Mouse (Mus musculus): ENCODE measurements at regions not wholly inside any gene's neighbourhood (a gene's known extent, or its start where the extent isn't known, plus 50 kb on each side); places are given as distances from the start of the nearest gene placed in this dataset.

DNA sequence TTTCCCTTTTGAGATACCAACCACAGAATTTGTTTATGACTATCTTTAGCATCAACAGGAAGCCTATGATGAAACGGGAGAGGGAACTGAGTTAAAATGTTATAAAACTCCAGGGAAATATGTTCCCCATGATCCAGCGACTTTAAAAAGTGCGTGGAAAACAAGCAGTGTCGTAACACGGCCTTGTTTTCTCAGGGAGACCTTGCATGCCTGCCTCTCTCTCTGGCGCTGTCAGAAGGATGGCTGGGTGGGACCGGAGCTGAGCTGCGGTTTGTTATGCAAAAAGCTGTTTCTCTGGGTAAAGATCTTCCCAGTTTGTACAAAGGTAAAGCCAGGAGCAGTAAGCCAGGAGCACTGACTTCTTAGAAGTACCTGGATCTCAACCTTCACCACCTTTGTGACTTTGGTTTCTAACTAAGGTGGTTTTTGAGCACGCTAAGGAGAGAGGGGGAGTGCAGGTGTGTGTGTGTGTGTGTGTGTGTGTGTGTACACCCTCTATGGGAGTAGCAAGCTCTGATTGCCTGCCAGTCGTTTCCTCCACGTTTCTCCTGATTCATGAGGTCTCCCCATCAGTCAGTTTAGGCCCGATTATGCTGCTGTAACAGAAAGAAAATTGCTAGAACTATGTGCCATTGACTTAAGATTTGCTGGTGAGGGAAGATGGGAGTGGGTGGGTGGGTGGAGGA is 107.3 kb upstream of the Rap1b start:
- 27% methylated on average over 12 of the region's 12 CpGs for WGBS
- H3K9ac ChIP-seq (ENCODE audit: low read length): no peak overlapping the region
- no peaks in the 10 kb centered on the region for H3K27me3 ChIP-seq (ENCODE audit: control insufficient read depth, insufficient read depth, low read depth, low read length)
- H3K36me3 ChIP-seq (ENCODE audit: control insufficient read depth, insufficient read depth, low read length): no peaks in the 10 kb centered on the region
- H3K27ac ChIP-seq (ENCODE audit: low read length): no peak overlapping the region
- H3K9me3 ChIP-seq (ENCODE audit: control insufficient read depth, low read length): no peaks in the 10 kb centered on the region
- H3K4me3 ChIP-seq (ENCODE audit: low read length): no peak overlapping the region
- no peaks in the 10 kb centered on the region for H3K4me1 ChIP-seq (replicated peaks; ENCODE audit: control insufficient read depth, insufficient read depth, low read length)
- no peak overlapping the region for H3K4me2 ChIP-seq (ENCODE audit: low read depth, low read length)
- no peak for ATAC-seq (ENCODE audit: low read depth)

DNA sequence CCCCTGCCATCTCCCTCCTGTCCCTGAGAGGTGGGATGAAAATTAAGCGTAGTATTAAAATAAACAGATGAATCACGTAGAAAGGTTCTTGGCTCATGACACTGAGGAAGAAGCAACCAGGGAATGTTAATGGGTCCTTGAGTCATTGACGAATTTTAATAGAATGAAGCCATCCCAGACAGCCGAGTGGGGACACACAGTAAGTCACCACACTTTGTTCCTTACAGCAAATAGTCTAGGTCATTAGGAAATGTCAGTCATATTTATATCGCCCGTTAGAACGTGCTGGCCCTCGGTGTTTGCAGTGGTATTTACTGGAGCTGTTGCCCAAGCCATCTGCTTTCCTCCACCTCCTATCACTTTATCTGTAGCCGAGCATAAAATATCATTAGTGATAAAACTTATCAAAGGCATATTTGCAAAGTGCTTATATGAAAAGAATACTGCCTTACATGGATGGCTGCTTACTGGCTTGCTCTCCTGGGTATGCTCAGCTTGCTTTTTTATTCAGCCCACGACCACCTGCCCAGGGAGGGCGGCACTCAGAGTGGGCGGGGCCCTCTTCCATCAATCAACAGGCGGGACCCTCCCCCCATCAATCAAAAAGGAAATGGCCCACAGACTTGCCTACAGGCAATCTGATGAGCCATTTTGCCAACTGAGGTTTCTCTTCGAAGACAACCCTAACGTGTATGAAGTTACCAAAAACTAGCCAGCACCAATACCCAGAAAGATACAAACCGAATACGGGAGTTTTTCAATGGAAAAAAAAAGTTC is 110.5 kb upstream of the Rap1b start:
- H3K27ac ChIP-seq (ENCODE audit: low read length): no peak overlapping the region
- no peaks in the 10 kb centered on the region for H3K27me3 ChIP-seq (ENCODE audit: control insufficient read depth, insufficient read depth, low read depth, low read length)
- H3K4me2 ChIP-seq (ENCODE audit: low read depth, low read length): no peak overlapping the region
- no peak overlapping the region for H3K9ac ChIP-seq (ENCODE audit: low read length)
- WGBS: 60% methylated on average over 17 of the region's 17 CpGs
- no peaks in the 10 kb centered on the region for H3K4me1 ChIP-seq (replicated peaks; ENCODE audit: control insufficient read depth, insufficient read depth, low read length)
- H3K9me3 ChIP-seq (ENCODE audit: control insufficient read depth, low read length): no peaks in the 10 kb centered on the region
- ATAC-seq (ENCODE audit: low read depth): no peak
- H3K36me3 ChIP-seq (ENCODE audit: control insufficient read depth, insufficient read depth, low read length): no peaks in the 10 kb centered on the region
- H3K4me3 ChIP-seq (ENCODE audit: low read length): no peak overlapping the region

DNA sequence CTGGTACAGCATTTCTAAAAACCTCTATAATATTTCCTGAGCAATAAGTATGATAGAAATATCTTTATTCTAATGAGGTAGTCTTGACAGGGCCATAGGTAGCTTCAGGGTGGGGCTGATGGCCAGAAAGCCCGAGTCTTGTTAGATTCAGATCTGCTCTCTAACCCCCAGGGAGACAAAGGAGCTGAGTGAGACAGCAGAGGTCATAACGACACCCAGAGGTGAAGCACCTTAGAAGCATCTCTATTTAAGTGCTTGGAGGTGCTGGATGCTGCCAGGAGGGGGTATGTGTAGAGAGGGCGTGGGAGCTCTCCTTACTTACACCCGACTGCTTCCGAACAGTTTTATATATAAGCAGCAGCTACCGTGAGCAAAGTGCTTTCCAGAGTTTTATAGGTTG is 128.9 kb upstream of the Rap1b start:
- Histone ChIP-seq H3K27ac (ENCODE audit: low read length) (no peak overlapping the region), H3K36me3 (ENCODE audit: control insufficient read depth, insufficient read depth, low read length) (no peaks in the 10 kb centered on the region), H3K9me3 (ENCODE audit: control insufficient read depth, low read length) (no peaks in the 10 kb centered on the region), H3K4me2 (ENCODE audit: low read depth, low read length) (no peak overlapping the region), H3K27me3 (ENCODE audit: control insufficient read depth, insufficient read depth, low read depth, low read length) (no peaks in the 10 kb centered on the region), H3K4me1 (replicated peaks; ENCODE audit: control insufficient read depth, insufficient read depth, low read length) (no peaks in the 10 kb centered on the region), H3K9ac (ENCODE audit: low read length) (no peak overlapping the region), H3K4me3 (ENCODE audit: low read length) (no peak overlapping the region)
- ATAC-seq (ENCODE audit: low read depth): no peak
- 56% methylated on average over 6 of the region's 6 CpGs for WGBS

DNA sequence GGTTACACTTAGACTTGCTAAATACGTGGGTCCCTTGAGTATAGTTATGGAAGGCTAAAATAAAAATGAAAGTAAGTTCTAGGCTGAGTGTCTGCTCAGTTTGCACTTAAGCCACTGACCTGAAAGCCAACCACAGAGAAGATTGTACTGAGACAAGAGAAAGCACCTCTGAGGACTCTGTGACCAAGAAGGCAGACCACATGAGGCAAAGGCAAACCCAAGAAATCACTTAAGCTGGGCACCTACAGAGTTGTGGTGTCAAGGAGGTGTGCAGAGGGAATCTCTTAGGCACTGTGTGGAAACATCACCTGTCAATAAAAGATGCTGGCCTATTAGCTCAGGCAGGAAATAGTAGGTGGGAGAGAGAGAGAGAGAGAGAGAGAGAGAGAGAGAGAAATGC is 129.6 kb upstream of the Rap1b start:
- no peak overlapping the region for H3K4me3 ChIP-seq (ENCODE audit: low read length)
- no peak overlapping the region for H3K27ac ChIP-seq (ENCODE audit: low read length)
- H3K9ac ChIP-seq (ENCODE audit: low read length): no peak overlapping the region
- no peaks in the 10 kb centered on the region for H3K27me3 ChIP-seq (ENCODE audit: control insufficient read depth, insufficient read depth, low read depth, low read length)
- no peaks in the 10 kb centered on the region for H3K9me3 ChIP-seq (ENCODE audit: control insufficient read depth, low read length)
- H3K4me1 ChIP-seq (replicated peaks; ENCODE audit: control insufficient read depth, insufficient read depth, low read length): no peaks in the 10 kb centered on the region
- H3K36me3 ChIP-seq (ENCODE audit: control insufficient read depth, insufficient read depth, low read length): no peaks in the 10 kb centered on the region
- no peak for ATAC-seq (ENCODE audit: low read depth)
- no peak overlapping the region for H3K4me2 ChIP-seq (ENCODE audit: low read depth, low read length)
- 79% methylated on average over 1 of the region's 1 CpGs for WGBS

DNA sequence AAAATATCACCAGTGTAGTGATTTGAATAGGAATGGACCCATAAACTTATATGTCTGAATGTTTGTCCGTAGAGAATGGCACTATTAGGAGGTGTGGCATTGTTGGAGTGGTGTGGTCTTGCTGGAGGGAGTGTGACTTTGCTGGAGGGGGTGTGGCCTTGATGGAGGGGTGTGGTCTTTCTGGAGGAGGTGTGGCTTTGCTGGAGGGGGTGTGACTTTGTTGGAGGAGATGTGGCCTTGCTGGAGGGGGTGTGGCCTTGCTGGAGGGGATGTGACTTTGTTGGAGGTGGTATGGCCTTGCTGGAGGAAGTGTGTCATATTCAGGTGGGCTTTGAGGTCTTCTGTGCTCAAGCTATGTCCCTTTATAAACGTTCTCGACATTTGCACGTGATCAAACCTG is 133.3 kb upstream of the Rap1b start:
- WGBS: 91% methylated on average over 4 of the region's 4 CpGs
- Histone ChIP-seq H3K4me3 (ENCODE audit: low read length) (no peak overlapping the region), H3K4me1 (replicated peaks; ENCODE audit: control insufficient read depth, insufficient read depth, low read length) (peaks cover 7% of the 10 kb centered on the region; the same call in 1 of the 2 replicates), H3K9me3 (ENCODE audit: control insufficient read depth, low read length) (no peaks in the 10 kb centered on the region), H3K27me3 (ENCODE audit: control insufficient read depth, insufficient read depth, low read depth, low read length) (no peaks in the 10 kb centered on the region), H3K27ac (ENCODE audit: low read length) (no peak overlapping the region), H3K9ac (ENCODE audit: low read length) (no peak overlapping the region), H3K36me3 (ENCODE audit: control insufficient read depth, insufficient read depth, low read length) (no peaks in the 10 kb centered on the region), H3K4me2 (ENCODE audit: low read depth, low read length) (no peak overlapping the region)
- ATAC-seq (ENCODE audit: low read depth): no peak

DNA sequence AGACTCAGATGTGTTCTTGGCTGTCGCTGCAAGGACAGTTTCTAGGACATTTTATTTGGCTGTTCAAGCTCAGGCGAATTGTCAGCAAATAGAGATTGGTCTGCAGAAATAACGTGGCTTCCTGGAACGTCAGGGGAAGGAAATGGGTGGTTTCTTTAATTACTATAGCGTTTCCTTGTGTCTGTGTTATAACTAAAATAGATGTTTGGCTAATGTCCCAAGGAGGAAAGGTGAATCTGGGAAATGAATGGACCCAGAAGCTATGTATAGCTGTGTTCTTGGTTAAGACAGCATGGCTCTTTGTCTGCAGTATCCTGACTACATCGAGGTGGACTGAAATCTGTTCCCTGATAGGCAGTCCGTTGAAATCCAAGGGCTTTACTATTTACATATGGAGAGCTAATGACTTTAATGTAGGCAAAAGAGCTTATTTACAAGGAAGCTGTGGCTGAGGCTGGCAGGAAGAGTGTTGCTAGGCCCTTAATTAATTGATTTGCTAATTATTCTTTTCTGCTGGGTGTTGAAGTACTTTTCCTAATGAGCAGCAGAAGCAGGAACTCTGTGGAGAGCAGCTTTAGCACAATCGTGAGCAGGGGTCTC is 136.9 kb upstream of the Rap1b start:
- Histone ChIP-seq H3K27ac (ENCODE audit: low read length) (peak overlapping the region; percentile 81), H3K4me1 (replicated peaks; ENCODE audit: control insufficient read depth, insufficient read depth, low read length) (peaks cover 7% of the 10 kb centered on the region; the same call in 1 of the 2 replicates), H3K9me3 (ENCODE audit: control insufficient read depth, low read length) (no peaks in the 10 kb centered on the region), H3K36me3 (ENCODE audit: control insufficient read depth, insufficient read depth, low read length) (no peaks in the 10 kb centered on the region), H3K4me3 (ENCODE audit: low read length) (no peak overlapping the region), H3K4me2 (ENCODE audit: low read depth, low read length) (peak overlapping the region; percentile 12; the same call in 1 of the 2 replicates), H3K9ac (ENCODE audit: low read length) (no peak overlapping the region), H3K27me3 (ENCODE audit: control insufficient read depth, insufficient read depth, low read depth, low read length) (no peaks in the 10 kb centered on the region)
- peak; percentile 71; the same call in 1 of the 2 replicates for ATAC-seq (ENCODE audit: low read depth)
- 18% methylated on average over 8 of the region's 8 CpGs for WGBS

DNA sequence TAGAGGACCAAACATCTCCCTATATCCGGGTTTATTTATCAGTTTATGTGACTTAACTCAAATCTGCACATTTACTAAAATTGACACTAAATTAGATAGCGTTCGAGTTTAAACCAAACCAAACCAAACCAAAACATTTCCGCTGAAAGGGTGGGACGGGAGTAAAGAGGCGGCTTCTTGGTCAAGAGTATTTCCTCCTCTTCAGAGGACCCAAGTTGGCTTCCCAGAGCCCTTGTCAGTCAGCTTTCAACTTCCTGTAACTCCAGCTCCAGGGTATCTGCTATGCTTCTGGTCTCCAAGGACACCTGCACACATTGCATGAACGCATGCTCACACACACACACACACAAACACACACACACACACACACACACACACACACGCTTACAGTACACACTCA is 137.4 kb upstream of the Rap1b start:
- no peak overlapping the region for H3K9ac ChIP-seq (ENCODE audit: low read length)
- peaks cover 11% of the 10 kb centered on the region; the same call in 1 of the 2 replicates for H3K4me1 ChIP-seq (replicated peaks; ENCODE audit: control insufficient read depth, insufficient read depth, low read length)
- WGBS: 65% methylated on average over 8 of the region's 8 CpGs
- no peaks in the 10 kb centered on the region for H3K9me3 ChIP-seq (ENCODE audit: control insufficient read depth, low read length)
- peak overlapping the region; percentile 81 for H3K27ac ChIP-seq (ENCODE audit: low read length)
- ATAC-seq (ENCODE audit: low read depth): 0 out of 2 replicates have a peak, but pooled peaks have one; percentile 26
- H3K36me3 ChIP-seq (ENCODE audit: control insufficient read depth, insufficient read depth, low read length): no peaks in the 10 kb centered on the region
- no peak overlapping the region for H3K4me2 ChIP-seq (ENCODE audit: low read depth, low read length)
- no peak overlapping the region for H3K4me3 ChIP-seq (ENCODE audit: low read length)
- no peaks in the 10 kb centered on the region for H3K27me3 ChIP-seq (ENCODE audit: control insufficient read depth, insufficient read depth, low read depth, low read length)

DNA sequence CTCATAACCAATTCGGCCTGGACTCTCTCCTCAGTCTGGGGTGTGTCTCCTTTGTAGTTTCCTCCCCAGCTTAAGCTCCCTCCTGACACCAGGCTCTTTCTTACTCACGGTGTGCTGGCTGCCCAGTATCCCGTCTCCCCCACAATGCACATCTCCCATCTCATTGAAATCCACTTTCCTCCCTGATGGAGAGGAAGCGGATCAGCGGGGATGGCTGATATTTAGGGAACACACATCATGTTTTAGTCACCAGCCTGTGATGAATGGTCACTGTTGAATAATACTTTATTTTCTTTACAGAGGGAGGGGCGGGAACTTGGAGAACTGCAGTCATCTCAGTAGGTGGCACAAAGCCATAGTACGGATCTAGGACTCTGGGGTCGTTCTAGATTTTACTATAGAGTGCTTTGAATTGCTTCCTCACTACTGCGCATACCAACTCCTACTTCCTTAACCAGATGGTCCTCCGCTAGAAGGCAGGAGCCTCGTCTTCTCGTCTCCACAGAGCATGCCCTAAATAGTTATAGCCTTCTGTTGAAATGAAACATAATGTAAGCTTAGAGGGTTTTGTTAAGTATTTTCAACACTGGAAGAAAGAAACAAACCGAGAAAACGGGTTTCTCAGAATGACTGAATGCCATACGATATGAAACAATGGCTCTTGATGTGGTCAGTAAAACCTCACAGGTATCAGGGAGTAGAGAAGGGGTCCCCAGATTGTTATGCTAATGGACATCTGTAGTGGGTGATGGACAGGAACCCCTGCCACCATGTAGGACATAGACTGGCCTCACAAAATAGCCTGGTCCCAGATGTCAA is 139.2 kb upstream of the Rap1b start:
- Histone ChIP-seq H3K4me1 (replicated peaks; ENCODE audit: control insufficient read depth, insufficient read depth, low read length) (peaks cover 13% of the 10 kb centered on the region; the same call in 1 of the 2 replicates), H3K9ac (ENCODE audit: low read length) (no peak overlapping the region), H3K4me3 (ENCODE audit: low read length) (no peak overlapping the region), H3K36me3 (ENCODE audit: control insufficient read depth, insufficient read depth, low read length) (no peaks in the 10 kb centered on the region), H3K27me3 (ENCODE audit: control insufficient read depth, insufficient read depth, low read depth, low read length) (no peaks in the 10 kb centered on the region), H3K9me3 (ENCODE audit: control insufficient read depth, low read length) (no peaks in the 10 kb centered on the region), H3K4me2 (ENCODE audit: low read depth, low read length) (no peak overlapping the region), H3K27ac (ENCODE audit: low read length) (no peak overlapping the region)
- ATAC-seq (ENCODE audit: low read depth): no peak
- WGBS: 74% methylated on average over 15 of the region's 15 CpGs
